Mouse (Mus musculus): ENCODE measurements around the gene Slc25a41. TPM values are rescaled to one million over a fixed set of nuclear protein-coding genes. Genes with fewer than 3 reads are reported as not detected.
A peak's percentile ranks its signal among the peaks of the same experiment; 100 is the strongest.
"Not testable (repeated sequence)": the region's sequence is repeated elsewhere in the genome, so short reads cannot be mapped to it uniquely, and the experiment has no call there.

The Slc25a41 gene
- polyA plus RNA-seq, 1 experiment from 2014 or later = not detected

DNA sequence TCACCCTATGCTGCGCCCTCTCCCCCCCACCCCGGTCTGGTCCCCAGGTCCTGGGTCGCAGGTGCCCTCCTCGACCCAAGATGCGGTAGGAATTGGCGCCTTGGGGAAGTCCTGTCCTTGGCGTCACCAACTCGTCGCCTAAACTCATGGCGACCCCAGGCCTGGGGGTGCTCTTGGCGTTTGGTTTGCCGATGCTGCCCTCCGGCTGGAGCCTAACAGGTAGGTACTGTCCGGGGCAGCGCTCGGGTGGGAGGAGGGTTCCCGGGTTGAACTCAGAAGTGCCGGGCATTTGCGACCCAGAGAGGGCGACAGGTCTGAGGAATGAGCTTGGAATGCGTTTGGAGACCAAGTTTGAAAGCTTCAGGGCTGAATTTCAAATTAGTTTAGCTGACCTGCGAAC, 21.1 kb upstream of the Slc25a41 start:
- Histone ChIP-seq H3K27ac (no peak overlapping the region), H3K4me3 (peak overlapping the region; percentile 32), H3K27me3 (ENCODE audit: low read depth, poor library complexity, severe bottlenecking) (peaks cover 90% of the 10 kb centered on the region), H3K36me3 (no peaks in the 10 kb centered on the region), H3K9me3 (replicated peaks) (no peaks in the 10 kb centered on the region), H3K4me1 (peaks cover 25% of the 10 kb centered on the region)
- DNase-seq (ENCODE audit: low spot score) = no peak
- under 1% methylated on average over 22 of the region's 22 CpGs for WGBS

GRCm38 (mm10) chr17:57062011-57062521, 20.6 kb upstream of the Slc25a41 start:
- H3K27ac ChIP-seq = no peak overlapping the region

DNA sequence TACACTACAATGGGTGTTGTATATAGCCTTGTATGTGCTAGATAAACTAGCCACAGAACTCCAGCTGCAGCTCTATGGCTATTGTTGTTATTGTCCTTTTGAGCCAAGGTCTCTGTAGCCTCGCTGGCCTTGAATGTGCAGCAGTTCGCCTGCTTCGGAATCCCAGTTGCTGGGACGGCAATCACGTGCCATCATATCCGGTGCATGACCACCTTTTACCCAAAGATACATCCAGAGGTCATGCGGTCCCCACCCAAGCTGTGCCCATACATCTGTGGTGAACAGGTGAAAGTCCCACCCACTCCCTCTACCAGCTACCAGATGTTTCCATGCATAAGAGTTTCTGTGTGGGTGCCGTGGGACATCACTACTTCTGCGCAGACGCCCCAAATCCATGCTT, 19.6 kb upstream of the Slc25a41 start:
- peak overlapping the region; percentile 78; the same call in 1 of the 2 replicates for H3K4me3 ChIP-seq
- WGBS = 47% methylated on average over 10 of the region's 10 CpGs

More at GRCm38 (mm10) chr17:57062011-57062521, 20.6 kb upstream of the Slc25a41 start:
- Histone ChIP-seq H3K27me3 (ENCODE audit: low read depth, poor library complexity, severe bottlenecking) (peaks cover 87% of the 10 kb centered on the region), H3K4me3 (peak overlapping the region; percentile 32), H3K4me1 (peaks cover 25% of the 10 kb centered on the region), H3K9me3 (replicated peaks) (no peaks in the 10 kb centered on the region), H3K36me3 (no peaks in the 10 kb centered on the region)
- DNase-seq (ENCODE audit: low spot score) = no peak
- 1% methylated on average over 39 of the region's 39 CpGs for WGBS

DNA sequence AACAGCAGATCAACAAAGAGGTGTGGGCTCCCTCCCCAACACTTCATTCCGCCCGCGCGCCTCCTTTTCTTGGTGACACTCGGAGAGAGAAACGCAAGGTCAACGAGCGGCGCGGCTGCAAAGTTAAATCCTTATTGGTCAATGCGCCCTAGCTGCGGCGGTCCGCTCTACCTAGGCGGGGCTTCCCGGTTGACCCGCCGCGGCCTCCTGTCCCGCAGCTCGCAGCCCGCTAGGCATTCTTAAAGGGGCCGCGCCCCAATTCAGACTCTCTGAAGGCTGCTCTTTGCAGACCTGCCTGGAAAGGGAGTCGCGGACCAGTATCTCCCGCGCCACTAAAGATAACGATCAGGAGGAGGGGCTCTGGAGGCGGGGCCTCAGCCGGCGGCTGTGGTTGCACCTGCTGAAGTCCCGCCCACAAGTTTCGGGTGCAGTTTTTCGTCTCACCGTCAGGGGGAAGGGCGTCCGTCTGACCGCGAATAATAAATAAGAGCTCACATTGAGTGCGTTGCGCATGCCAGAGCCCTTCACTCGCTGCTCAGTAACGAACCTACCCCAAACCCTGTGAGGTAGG, 18.9 kb upstream of the Slc25a41 start:
- Histone ChIP-seq H3K36me3 (no peaks in the 10 kb centered on the region), H3K27me3 (ENCODE audit: low read depth, poor library complexity, severe bottlenecking) (peaks cover 71% of the 10 kb centered on the region), H3K4me3 (peak overlapping the region; percentile 78), H3K4me1 (peaks cover 25% of the 10 kb centered on the region), H3K27ac (no peak overlapping the region), H3K9me3 (replicated peaks) (no peaks in the 10 kb centered on the region)
- WGBS = under 1% methylated on average over 44 of the region's 44 CpGs
- peak; percentile 90 for DNase-seq (ENCODE audit: low spot score)

More for the DNA sequence above, 19.6 kb upstream of the Slc25a41 start:
- DNase-seq (ENCODE audit: low spot score) = peak; percentile 34
- no peak overlapping the region for H3K27ac ChIP-seq
- peaks cover 79% of the 10 kb centered on the region for H3K27me3 ChIP-seq (ENCODE audit: low read depth, poor library complexity, severe bottlenecking)
- H3K36me3 ChIP-seq = no peaks in the 10 kb centered on the region
- H3K4me1 ChIP-seq = peaks cover 25% of the 10 kb centered on the region
- no peaks in the 10 kb centered on the region for H3K9me3 ChIP-seq (replicated peaks)

DNA sequence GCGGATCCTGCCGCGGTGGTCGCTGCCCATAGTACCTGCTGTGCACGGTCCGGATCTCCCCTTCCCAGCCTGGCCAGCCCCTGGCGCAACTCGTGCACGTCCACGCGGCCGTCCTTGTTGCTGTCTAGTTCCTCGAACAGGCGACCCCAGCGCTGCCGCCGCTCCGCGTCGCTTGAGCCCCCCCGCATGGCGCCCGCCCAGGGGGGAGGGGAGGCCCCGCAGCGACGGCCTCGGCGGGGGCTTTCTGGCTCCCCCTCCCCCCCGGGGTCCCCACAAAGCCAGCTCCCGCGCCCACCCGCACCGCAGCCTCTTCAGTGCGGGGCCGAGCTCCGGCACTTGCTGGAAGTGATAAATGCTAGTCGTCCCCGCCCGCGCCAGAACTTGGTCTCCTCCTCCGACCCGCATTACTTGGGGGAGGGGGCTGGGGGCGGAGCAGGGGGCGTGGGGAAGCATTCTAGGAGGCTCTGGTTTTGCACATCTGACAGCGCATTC, 18.1 kb upstream of the Slc25a41 start, which contains the start of gene Slc25a23:
Slc25a23 (minus strand) TSS at position 378 of the 492 bp plus-strand sequence.
- WGBS = under 1% methylated on average over 39 of the region's 45 CpGs
- Histone ChIP-seq H3K9me3 (replicated peaks) (no peaks in the 10 kb centered on the region), H3K27ac (peak within 1 kb of the TSS; percentile 78), H3K4me1 (peaks cover 25% of the 10 kb centered on the region), H3K4me3 (peak within 1 kb of the TSS; percentile 78), H3K27me3 (ENCODE audit: low read depth, poor library complexity, severe bottlenecking) (peaks cover 63% of the 10 kb centered on the region), H3K36me3 (no peaks in the 10 kb centered on the region)
- peak; percentile 85 for DNase-seq (ENCODE audit: low spot score)

DNA sequence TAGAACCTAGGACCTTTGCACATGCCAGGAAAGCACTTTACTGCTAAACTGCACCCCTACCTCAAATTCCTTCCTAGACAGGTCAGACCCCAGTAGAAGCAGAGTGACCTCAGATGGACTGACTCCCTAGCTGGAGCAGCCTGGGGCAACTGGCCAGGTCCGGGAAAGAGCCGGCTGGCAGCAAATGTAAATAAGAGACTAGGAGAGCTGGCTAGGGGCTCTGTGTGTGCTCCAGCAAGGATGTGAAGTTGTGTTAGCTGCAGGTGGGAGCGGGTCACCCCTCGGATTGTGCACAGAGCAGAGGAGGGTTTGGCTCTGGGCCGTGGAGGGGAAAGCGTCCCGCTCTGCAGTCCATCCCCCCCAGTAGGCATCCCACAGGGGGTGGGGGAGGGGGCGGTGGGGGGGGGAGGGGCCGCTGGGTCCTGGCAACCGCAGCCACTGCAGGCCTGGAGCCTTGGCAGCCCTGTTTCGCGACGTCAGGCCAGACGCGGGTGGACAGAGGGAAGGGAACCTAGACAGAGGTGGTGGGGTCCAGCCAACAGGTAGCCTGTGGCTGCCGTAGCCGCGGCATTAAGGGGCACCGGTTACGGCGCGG, 17.5 kb upstream of the Slc25a41 start, which contains the start of gene Crb3:
Crb3 (plus strand) TSS at position 215 of the 595 bp plus-strand sequence.
- peak within 1 kb of the TSS; percentile 78 for H3K4me3 ChIP-seq
- H3K36me3 ChIP-seq = no peaks in the 10 kb centered on the region
- peaks cover 58% of the 10 kb centered on the region for H3K27me3 ChIP-seq (ENCODE audit: low read depth, poor library complexity, severe bottlenecking)
- peak within 1 kb of the TSS; percentile 78 for H3K27ac ChIP-seq
- no peak for DNase-seq (ENCODE audit: low spot score)
- peaks cover 25% of the 10 kb centered on the region for H3K4me1 ChIP-seq
- WGBS = 1% methylated on average over 12 of the region's 22 CpGs
- H3K9me3 ChIP-seq (replicated peaks) = no peaks in the 10 kb centered on the region

DNA sequence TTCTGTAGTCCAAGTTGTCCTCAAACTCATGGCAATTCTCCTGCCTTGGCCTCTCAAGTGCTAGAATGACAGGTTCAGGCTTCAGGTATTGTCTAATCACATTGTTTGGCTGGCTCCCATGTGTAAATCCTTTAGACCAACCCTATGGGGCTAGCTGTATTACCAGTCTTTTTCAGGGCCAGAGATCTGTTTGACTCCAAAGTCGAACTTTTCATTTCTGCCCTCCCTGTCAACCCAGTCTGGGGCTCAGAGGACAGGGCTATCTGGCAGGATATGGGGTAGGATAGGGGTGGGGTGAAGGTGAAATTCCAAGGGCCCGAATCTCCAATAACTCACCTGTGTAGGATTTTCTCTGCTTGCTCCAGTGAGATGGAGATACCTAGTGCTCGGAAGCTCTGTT, 14.8 kb upstream of the Slc25a41 start:
- 88% methylated on average over 3 of the region's 3 CpGs for WGBS
- peaks cover 15% of the 10 kb centered on the region for H3K4me1 ChIP-seq
- H3K36me3 ChIP-seq = no peaks in the 10 kb centered on the region
- peaks cover 32% of the 10 kb centered on the region for H3K27me3 ChIP-seq (ENCODE audit: low read depth, poor library complexity, severe bottlenecking)
- no peak overlapping the region for H3K27ac ChIP-seq
- no peak for DNase-seq (ENCODE audit: low spot score)
- no peak overlapping the region for H3K4me3 ChIP-seq
- H3K9me3 ChIP-seq (replicated peaks) = no peaks in the 10 kb centered on the region

DNA sequence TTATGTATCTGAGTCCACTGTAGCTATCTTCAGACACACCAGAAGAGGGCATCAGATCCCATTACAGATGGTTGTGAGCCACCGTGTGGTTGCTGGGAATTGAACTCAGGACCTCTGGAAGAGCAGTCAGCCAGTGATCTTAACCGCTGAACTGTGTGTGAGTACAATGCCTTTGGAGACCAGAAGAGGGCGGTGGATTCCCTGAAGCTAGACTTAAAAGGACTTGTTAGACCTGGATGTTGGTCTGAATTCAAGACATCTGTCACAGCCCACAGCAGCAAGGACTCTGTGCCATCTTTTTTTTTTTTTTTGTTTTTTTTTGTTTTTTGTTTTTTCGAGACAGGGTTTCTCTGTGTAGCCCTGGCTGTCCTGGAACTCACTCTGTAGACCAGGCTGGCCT, 10.2 kb upstream of the Slc25a41 start:
- not testable (repeated sequence) for DNase-seq (ENCODE audit: low spot score); H3K4me1 ChIP-seq; H3K36me3 ChIP-seq; H3K4me3 ChIP-seq; H3K9me3 ChIP-seq (replicated peaks); H3K27me3 ChIP-seq (ENCODE audit: low read depth, poor library complexity, severe bottlenecking); H3K27ac ChIP-seq
- 88% methylated on average over 4 of the region's 4 CpGs for WGBS

DNA sequence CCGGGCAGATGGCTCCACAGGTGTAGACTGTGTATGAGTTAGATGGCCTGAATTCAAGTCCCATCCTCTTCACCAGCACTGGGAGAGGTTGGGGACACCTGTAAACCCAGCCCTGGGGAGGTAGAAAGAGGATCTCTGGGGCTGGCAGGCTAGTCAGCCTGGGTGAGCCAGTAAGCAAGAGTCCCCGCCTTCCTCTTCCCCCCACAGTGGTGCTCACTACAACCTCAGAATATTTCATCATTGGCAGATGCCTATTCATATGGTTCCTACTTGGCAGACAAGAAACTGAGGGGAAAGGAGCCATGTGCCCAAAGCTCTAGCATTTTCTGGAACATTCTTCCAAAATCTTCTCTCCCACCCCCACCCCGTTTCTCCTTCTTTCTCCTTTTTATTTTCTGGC, 7.4 kb upstream of the Slc25a41 start:
- no peak for DNase-seq (ENCODE audit: low spot score)
- H3K4me1 ChIP-seq = 0 out of 2 replicates have a peak, but pooled peaks cover 3% of the 10 kb centered on the region
- H3K36me3 ChIP-seq = no peaks in the 10 kb centered on the region
- 93% methylated on average over 3 of the region's 3 CpGs for WGBS
- H3K9me3 ChIP-seq (replicated peaks) = no peaks in the 10 kb centered on the region
- no peak overlapping the region for H3K4me3 ChIP-seq
- no peaks in the 10 kb centered on the region for H3K27me3 ChIP-seq (ENCODE audit: low read depth, poor library complexity, severe bottlenecking)
- H3K27ac ChIP-seq = no peak overlapping the region

GRCm38 (mm10) chr17:57047406-57047805, 6.0 kb upstream of the Slc25a41 start:
- H3K4me1 ChIP-seq = 0 out of 2 replicates have a peak, but pooled peaks cover 3% of the 10 kb centered on the region
- no peak overlapping the region for H3K4me3 ChIP-seq
- H3K9me3 ChIP-seq (replicated peaks) = no peaks in the 10 kb centered on the region
- WGBS = 30% methylated on average over 5 of the region's 5 CpGs
- no peaks in the 10 kb centered on the region for H3K36me3 ChIP-seq
- DNase-seq (ENCODE audit: low spot score) = no peak
- H3K27me3 ChIP-seq (ENCODE audit: low read depth, poor library complexity, severe bottlenecking) = no peaks in the 10 kb centered on the region
- H3K27ac ChIP-seq = no peak overlapping the region

DNA sequence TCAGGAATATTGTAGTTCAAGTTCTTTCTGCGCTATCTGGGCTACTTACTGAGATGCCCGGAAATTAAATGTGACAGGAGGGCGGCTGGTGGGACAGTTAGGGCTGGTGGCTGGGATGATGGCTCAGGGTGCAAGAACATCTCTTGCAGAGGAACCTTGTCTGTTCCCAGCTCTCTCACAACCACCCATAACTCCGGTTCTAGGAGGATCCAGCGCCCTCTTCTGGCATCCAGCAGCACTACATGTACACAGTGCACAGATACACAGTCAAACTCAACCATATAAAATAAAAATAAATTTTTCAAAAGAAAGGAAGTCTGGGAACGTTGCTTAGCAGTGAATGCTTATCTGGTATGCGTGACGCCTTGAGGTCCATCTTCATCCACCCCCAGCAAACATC, 2.5 kb downstream of the Slc25a41 start:
- 37% methylated on average over 8 of the region's 8 CpGs for WGBS
- Histone ChIP-seq H3K27ac (no peak overlapping the region), H3K4me1 (no peaks in the 10 kb centered on the region), H3K4me3 (no peak overlapping the region), H3K9me3 (replicated peaks) (no peaks in the 10 kb centered on the region), H3K36me3 (no peaks in the 10 kb centered on the region), H3K27me3 (ENCODE audit: low read depth, poor library complexity, severe bottlenecking) (peaks cover 35% of the 10 kb centered on the region)
- no peak for DNase-seq (ENCODE audit: low spot score)

DNA sequence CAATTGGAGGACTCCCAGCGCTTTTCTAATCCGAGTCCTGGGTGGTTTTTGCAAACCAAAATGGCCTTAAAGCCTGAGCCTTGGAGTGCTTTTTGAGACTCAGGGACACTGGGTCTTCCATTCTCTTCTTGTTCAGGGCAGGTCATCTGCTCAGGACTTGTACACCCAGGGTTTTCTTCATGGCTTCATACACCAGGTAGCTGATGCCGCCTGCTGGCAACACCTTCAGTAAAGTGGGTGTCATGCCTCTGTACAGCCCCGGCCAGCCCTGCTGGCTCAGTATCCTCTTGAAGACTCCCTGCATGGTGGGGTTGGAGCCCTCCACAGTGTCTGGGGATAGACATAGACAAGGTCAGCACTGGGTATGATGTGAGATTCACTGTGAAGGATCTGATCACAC, 8.6 kb downstream of the Slc25a41 start:
- 87% methylated on average over 4 of the region's 4 CpGs for WGBS

More for the DNA sequence above, 8.6 kb downstream of the Slc25a41 start:
- peaks cover 15% of the 10 kb centered on the region for H3K27me3 ChIP-seq (ENCODE audit: low read depth, poor library complexity, severe bottlenecking)
- peaks cover 18% of the 10 kb centered on the region for H3K4me1 ChIP-seq
- DNase-seq (ENCODE audit: low spot score) = no peak
- H3K27ac ChIP-seq = no peak overlapping the region
- peak overlapping the region; percentile 90 for H3K4me3 ChIP-seq
- no peaks in the 10 kb centered on the region for H3K9me3 ChIP-seq (replicated peaks)
- peaks cover 17% of the 10 kb centered on the region for H3K36me3 ChIP-seq
